Mouse (Mus musculus) ES-E14 (cell line): Measurements from ENCODE around the gene Shroom3. TPM values are rescaled to one million over a fixed set of nuclear protein-coding genes. Genes with fewer than 3 reads are reported as not detected.

Experiments
- DNase-seq: peaks from one replicate; pipeline ENCODE4 v3.0.0-alpha.2; 2013; ENCODE audit warnings: low read depth, low spot score
- H3K27ac ChIP-seq: 2 replicates; pipeline ENCODE4 v1.5.1; 2012; ENCODE audit warnings: low read depth, mild to moderate bottlenecking, low read length, moderate library complexity, mixed read lengths; ENCODE audit not compliant: poor library complexity, insufficient read depth, severe bottlenecking
- H3K36me3 ChIP-seq: 2 replicates; pipeline ENCODE4 v1.6.1; 2012; ENCODE audit warnings: mild to moderate bottlenecking, low read length, moderate library complexity, mixed read lengths; ENCODE audit not compliant: control insufficient read depth, poor library complexity, insufficient read depth, severe bottlenecking
- H3K4me1 ChIP-seq, 2 experiments: fragments of 150-350 bp in 1 of 2; sonication (generic) in 1 of 2; 2 replicates each; pipeline ENCODE4 v1.6.1; 2012; ENCODE audit warnings: low read length in 2 of 2, mild to moderate bottlenecking in 1 of 2, mixed read lengths in 1 of 2; ENCODE audit not compliant: control insufficient read depth in 2 of 2, insufficient read depth in 2 of 2, poor library complexity in 1 of 2
- H3K4me3 ChIP-seq, 2 experiments: fragments of 150-350 bp in 1 of 2; sonication (generic) in 1 of 2; 2 replicates each; pipeline ENCODE4 v1.5.1; 2012; ENCODE audit warnings: low read length in 2 of 2, low read depth in 1 of 2, mild to moderate bottlenecking in 1 of 2, mixed read lengths in 1 of 2; ENCODE audit not compliant: insufficient read depth in 1 of 2, poor library complexity in 1 of 2, severe bottlenecking in 1 of 2
- H3K9ac ChIP-seq: 2 replicates; pipeline ENCODE4 v1.6.1; 2012; ENCODE audit warnings: low read depth, mild to moderate bottlenecking, low read length, mixed read lengths; ENCODE audit not compliant: poor library complexity, insufficient read depth, severe bottlenecking
- H3K9me3 ChIP-seq: fragments of 150-350 bp; sonication (generic); 2 replicates; pipeline ENCODE4 v1.6.1; 2012; ENCODE audit warnings: low read depth, mild to moderate bottlenecking, low read length; ENCODE audit not compliant: control insufficient read depth, insufficient read depth
- CHD2 ChIP-seq: IDR thresholded peaks from 2 replicates; pipeline ENCODE4 v1.6.1; 2014; ENCODE audit warnings: mild to moderate bottlenecking, low read depth, low read length, inconsistent platforms
- HCFC1 ChIP-seq: IDR thresholded peaks from 2 replicates; pipeline ENCODE4 v1.6.1; 2012; ENCODE audit warnings: low read length, inconsistent platforms, borderline replicate concordance; ENCODE audit not compliant: insufficient read depth
- MAFK ChIP-seq: IDR thresholded peaks from 2 replicates; pipeline ENCODE4 v1.6.1; 2014; ENCODE audit warnings: mild to moderate bottlenecking, low read depth, low read length, inconsistent platforms; ENCODE audit not compliant: insufficient read depth
- ZC3H11A ChIP-seq: IDR thresholded peaks from 2 replicates; pipeline ENCODE4 v1.6.1; 2012; ENCODE audit warnings: low read depth, mild to moderate bottlenecking, inconsistent platforms, low read length, borderline replicate concordance
- ZNF384 ChIP-seq: IDR thresholded peaks from 2 replicates; pipeline ENCODE4 v1.6.1; 2012; ENCODE audit warnings: low read depth, low read length, inconsistent platforms
- in situ Hi-C, 2 experiments: fragments of 600-800 bp; cut with MboI; formaldehyde crosslinking; loops; one replicate each; pipeline ENCODE4 v1.15.1; 2025; ENCODE audit warnings: low sequenced_read_pairs in 2 of 2, inconsistent platforms in 1 of 2; ENCODE audit not compliant: unreplicated experiment in 2 of 2
- total RNA-seq: library from RNA; depleted of rRNA; stranded (reverse); fragments of 300-350 nt; gene quantifications from 2 replicates; pipeline ENCODE4 v1.2.3, GENCODE M21; 2012

The Shroom3 gene
- total RNA-seq, 1 experiment, result 34.1 TPM

- no peak for DNase-seq
- TF ChIP-seq HCFC1 (no peak), ZC3H11A (0 out of 2 replicates have a peak, but pooled peaks have one; percentile 12)
- Histone ChIP-seq H3K4me3 (no peak overlapping the region), H3K27ac (no peak overlapping the region), H3K9me3 (no peaks in the 10 kb centered on the region), H3K9ac (no peak overlapping the region), H3K4me1 (peaks cover 0 to 4% of the 10 kb centered on the region in 2 experiments; a peak in 2 of 4 replicates), H3K36me3 (no peaks in the 10 kb centered on the region)
- in situ Hi-C loops, result no loop called here
Measured at GRCm38 (mm10) chr5:92693744-92694143, 10.5 kb downstream of the Shroom3 start.

DNA sequence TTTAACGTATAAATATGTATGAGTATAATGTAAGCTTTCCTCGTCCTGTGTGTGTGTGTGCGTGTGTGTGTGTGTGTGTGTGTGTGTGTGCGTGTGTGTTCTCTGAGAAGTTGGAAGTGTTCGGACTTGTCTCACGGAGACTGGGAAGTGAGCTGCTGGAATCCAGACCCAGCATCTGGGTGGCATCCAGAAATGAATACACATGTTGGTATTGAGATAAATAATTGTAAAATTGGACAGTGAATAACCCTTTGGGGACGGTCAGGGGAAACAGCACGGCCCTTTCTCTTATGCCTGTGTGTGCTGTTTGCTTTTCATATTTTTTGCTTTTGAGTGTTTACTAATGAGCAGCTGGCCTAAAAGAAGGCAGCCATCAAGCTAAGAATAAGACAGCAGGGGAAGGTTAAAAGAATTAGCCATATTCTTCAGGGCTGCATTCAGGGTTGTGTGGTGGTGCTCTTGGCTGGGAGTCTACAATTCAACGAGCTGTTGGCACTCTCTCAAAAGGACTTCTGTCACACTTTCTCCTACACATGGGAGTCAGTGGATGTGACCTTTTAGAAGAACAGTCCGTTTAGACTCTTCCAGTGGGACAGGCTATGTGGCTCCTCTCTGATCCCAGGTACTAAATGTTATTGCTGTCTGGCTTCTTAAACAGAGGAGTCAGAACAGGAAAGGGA, 11.2 kb downstream of the Shroom3 start:
- no peak overlapping the region for H3K4me3 ChIP-seq
- no peaks in the 10 kb centered on the region for H3K36me3 ChIP-seq
- no peak overlapping the region for H3K9ac ChIP-seq
- no peak overlapping the region for H3K27ac ChIP-seq
- peaks cover 2 to 10% of the 10 kb centered on the region in 2 experiments; a peak in 3 of 4 replicates for H3K4me1 ChIP-seq
- in situ Hi-C loops, result no loop called here
- H3K9me3 ChIP-seq, result no peaks in the 10 kb centered on the region
- TF ChIP-seq MAFK, result no peak
- no peak for TF ChIP-seq CHD2
- TF ChIP-seq ZC3H11A, result no peak
- no peak for TF ChIP-seq HCFC1
- TF ChIP-seq ZNF384, result no peak
- DNase-seq, result no peak

DNA sequence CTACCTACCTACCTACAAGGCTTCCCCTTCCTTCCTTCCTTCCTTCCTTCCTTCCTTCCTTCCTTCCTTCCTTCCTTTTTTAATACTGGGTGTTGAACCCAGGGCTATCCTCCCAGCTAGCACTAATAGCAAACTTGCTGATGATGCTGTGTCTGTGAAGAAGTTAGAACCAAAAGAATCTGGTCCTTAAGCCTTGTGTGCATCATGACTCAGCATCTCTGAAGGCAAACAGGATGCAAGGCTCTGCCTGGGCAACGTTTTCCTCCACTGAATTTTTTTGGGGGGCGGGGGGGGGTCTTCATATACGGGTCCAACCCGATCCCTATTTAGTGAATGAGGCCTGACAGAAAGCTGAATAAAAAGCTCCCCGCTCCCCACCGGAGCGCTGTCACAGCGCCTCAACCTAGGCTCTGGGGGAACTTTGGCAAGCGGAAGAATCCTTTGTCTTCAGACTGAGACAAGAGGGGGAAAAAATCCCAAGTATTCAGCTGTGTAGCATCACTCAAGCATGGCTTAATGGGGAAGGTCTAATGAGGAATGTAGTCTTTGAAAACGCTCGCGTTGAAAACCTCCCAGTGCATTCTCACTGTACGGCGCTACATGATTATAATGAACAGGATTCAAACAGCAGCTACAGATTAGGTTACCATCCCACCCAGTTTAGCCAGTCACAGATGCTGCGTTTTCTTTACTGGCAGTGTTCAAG, 15.0 kb downstream of the Shroom3 start:
- Histone ChIP-seq H3K36me3 (no peaks in the 10 kb centered on the region), H3K4me1 (peaks cover 3 to 10% of the 10 kb centered on the region in 2 experiments; a peak in 3 of 4 replicates), H3K9ac (no peak overlapping the region), H3K9me3 (no peaks in the 10 kb centered on the region), H3K4me3 (peak overlapping the region in 1 of 2 experiments; percentile 9; a peak in 2 of 4 replicates), H3K27ac (no peak overlapping the region)
- TF ChIP-seq ZNF384 (no peak), MAFK (peak; percentile 77; the same call in 1 of the 2 replicates)
- in situ Hi-C loops, result no loop called here
- DNase-seq, result peak; percentile 37

DNA sequence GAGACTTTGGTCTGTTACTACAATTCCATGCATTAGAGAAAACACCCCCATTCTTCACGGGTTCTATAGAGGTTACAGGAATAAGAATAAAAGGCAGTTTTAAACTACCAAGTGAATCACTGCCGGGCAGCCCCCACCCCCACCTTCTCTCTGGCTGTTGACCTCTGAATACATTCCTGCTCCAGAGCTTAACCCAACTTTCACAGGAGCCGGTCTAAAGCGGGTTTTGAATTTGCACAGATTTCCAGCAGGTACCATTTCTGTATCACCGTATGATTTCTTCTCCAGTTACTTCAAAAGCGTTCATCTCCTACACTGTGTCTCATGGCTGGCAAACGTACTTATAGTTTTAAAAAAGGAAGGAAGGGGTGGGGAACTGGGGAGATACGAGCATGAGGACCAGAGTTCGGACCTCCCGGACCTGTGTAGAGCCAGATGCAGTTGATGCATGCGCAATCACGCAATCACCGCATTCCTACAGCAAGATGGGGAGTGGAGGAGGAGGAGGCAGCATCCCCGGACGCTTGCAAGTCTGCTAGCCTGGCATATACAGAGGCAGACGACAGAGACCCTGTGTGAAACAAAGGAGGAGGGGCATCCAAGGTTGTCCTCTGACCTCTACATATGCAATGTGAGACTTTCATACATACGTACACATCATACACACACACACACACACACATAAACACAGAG, 15.7 kb downstream of the Shroom3 start:
- no peak overlapping the region for H3K27ac ChIP-seq
- no peaks in the 10 kb centered on the region for H3K36me3 ChIP-seq
- DNase-seq, result no peak
- H3K9me3 ChIP-seq, result no peaks in the 10 kb centered on the region
- peak overlapping the region in 1 of 2 experiments; percentile 9; a peak in 2 of 4 replicates for H3K4me3 ChIP-seq
- in situ Hi-C loops, result no loop called here
- no peak overlapping the region for H3K9ac ChIP-seq
- no peak for TF ChIP-seq HCFC1
- no peak for TF ChIP-seq CHD2
- no peak for TF ChIP-seq ZC3H11A
- no peak for TF ChIP-seq MAFK
- no peak for TF ChIP-seq ZNF384
- H3K4me1 ChIP-seq, result peaks cover 3 to 10% of the 10 kb centered on the region in 2 experiments
